Mouse (Mus musculus) heart, adult 2 months (tissue): Measurements from ENCODE around the gene Sfrp2.

Source experiments
- CTCF ChIP-seq: fragments of 200-600 bp; IDR thresholded peaks from 2 replicates; pipeline ENCODE4 v1.8.1; 2022; ENCODE audit warnings: antibody characterized with exemption, mild to moderate bottlenecking, moderate library complexity
- POLR2A ChIP-seq: fragments of 200-500 bp; IDR thresholded peaks from 2 replicates; pipeline ENCODE4 v1.6.1; 2011; ENCODE audit warnings: mild to moderate bottlenecking, low read depth, low read length, control low read depth; ENCODE audit not compliant: insufficient read depth

DNA sequence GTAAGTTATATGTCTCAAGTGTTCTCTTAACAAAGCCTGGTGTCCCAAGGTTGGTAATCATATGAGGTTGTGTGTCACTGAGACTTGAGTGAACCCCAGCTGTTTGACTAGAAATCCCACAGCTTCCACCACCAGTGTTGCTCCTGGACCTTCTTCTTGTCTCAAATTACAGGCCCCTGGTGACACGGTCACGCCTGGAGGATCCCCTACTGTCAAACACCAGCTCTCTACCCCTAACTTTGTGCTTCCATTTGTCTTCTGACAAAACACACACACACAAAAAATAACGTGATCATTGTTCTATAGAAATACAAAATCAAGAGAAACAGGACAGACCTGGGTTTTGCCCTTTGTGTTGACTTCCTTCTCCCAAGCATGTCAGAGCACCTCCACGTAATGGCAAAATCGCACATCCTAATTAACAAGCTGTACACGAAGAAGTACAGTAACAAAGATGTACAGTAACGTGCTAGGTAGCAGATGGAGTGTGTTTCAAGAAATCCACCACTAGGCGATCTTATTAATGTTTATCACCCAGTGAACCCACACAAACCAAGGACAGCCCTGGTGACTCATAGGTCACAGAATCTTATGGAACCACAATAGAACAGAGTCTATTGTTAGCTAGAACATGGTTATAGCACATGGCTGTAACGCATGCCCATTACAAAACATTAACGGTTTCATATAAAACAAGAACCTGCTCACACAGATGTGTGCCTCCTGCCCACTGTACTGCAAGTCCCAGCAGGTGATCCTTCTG, 15.5 kb downstream of the Sfrp2 start:
- TF ChIP-seq POLR2A: no peak
- TF ChIP-seq CTCF: no peak
